Mouse (Mus musculus): ENCODE measurements around the gene Pxt1. TPM values are rescaled to one million over a fixed set of nuclear protein-coding genes. Genes with fewer than 3 reads are reported as not detected.

Pxt1 gene
- polyA plus RNA-seq, 1 experiment from 2014 or later: 0.18 TPM

GRCm38 (mm10) chr17:28979091-28979490, 35.5 kb upstream of the Pxt1 start:
- Histone ChIP-seq H3K27me3 (ENCODE audit: control insufficient read depth, insufficient read depth, low read length) (no peaks in the 10 kb centered on the region), H3K4me1 (replicated peaks; ENCODE audit: control insufficient read depth, insufficient read depth) (no peaks in the 10 kb centered on the region), H3K9ac (ENCODE audit: low read length) (no peak overlapping the region), H3K27ac (replicated peaks) (no peak overlapping the region), H3K36me3 (ENCODE audit: control insufficient read depth, insufficient read depth, low read length) (peaks cover 18% of the 10 kb centered on the region), H3K9me3 (ENCODE audit: control insufficient read depth, low read length) (no peaks in the 10 kb centered on the region), H3K4me2 (replicated peaks; ENCODE audit: low read depth) (no peak overlapping the region), H3K4me3 (ENCODE audit: low read depth, low read length) (no peak overlapping the region)
- DNase-seq (ENCODE audit: low spot score) (no peak), ATAC-seq (ENCODE audit: low FRiP score, low TSS enrichment) (no peak)
- no peak for TF ChIP-seq EP300 (optimal IDR thresholded peaks at IDR 0.05)
- TF ChIP-seq CTCF (IDR thresholded peaks at IDR 0.05; ENCODE audit: low read depth): no peak
- 91% methylated on average over 4 of the region's 4 CpGs for WGBS

- no peak overlapping the region for H3K9ac ChIP-seq (ENCODE audit: low read length)
- peaks cover 37% of the 10 kb centered on the region for H3K36me3 ChIP-seq (ENCODE audit: control insufficient read depth, insufficient read depth, low read length)
- no peaks in the 10 kb centered on the region for H3K4me1 ChIP-seq (replicated peaks; ENCODE audit: control insufficient read depth, insufficient read depth)
- H3K9me3 ChIP-seq (ENCODE audit: control insufficient read depth, low read length): no peaks in the 10 kb centered on the region
- no peak for DNase-seq (ENCODE audit: low spot score)
- ATAC-seq (ENCODE audit: low FRiP score, low TSS enrichment): no peak
- no peaks in the 10 kb centered on the region for H3K27me3 ChIP-seq (ENCODE audit: control insufficient read depth, insufficient read depth, low read length)
- no peak overlapping the region for H3K27ac ChIP-seq (replicated peaks)
- no peak overlapping the region for H3K4me3 ChIP-seq (ENCODE audit: low read depth, low read length)
- TF ChIP-seq CTCF (IDR thresholded peaks at IDR 0.05; ENCODE audit: low read depth) (no peak), EP300 (optimal IDR thresholded peaks at IDR 0.05) (no peak)
- no peak overlapping the region for H3K4me2 ChIP-seq (replicated peaks; ENCODE audit: low read depth)
Observed at GRCm38 (mm10) chr17:28970122-28970521, 26.5 kb upstream of the Pxt1 start.

- H3K27ac ChIP-seq (replicated peaks): no peak overlapping the region
- no peaks in the 10 kb centered on the region for H3K9me3 ChIP-seq (ENCODE audit: control insufficient read depth, low read length)
- H3K4me3 ChIP-seq (ENCODE audit: low read depth, low read length): no peak overlapping the region
- ATAC-seq (ENCODE audit: low FRiP score, low TSS enrichment): no peak
- H3K9ac ChIP-seq (ENCODE audit: low read length): no peak overlapping the region
- no peak for DNase-seq (ENCODE audit: low spot score)
- H3K4me1 ChIP-seq (replicated peaks; ENCODE audit: control insufficient read depth, insufficient read depth): no peaks in the 10 kb centered on the region
- 74% methylated on average over 11 of the region's 11 CpGs for WGBS
- no peaks in the 10 kb centered on the region for H3K27me3 ChIP-seq (ENCODE audit: control insufficient read depth, insufficient read depth, low read length)
- H3K4me2 ChIP-seq (replicated peaks; ENCODE audit: low read depth): no peak overlapping the region
- no peak for TF ChIP-seq EP300 (optimal IDR thresholded peaks at IDR 0.05)
- no peak for TF ChIP-seq CTCF (IDR thresholded peaks at IDR 0.05; ENCODE audit: low read depth)
- peaks cover 41% of the 10 kb centered on the region for H3K36me3 ChIP-seq (ENCODE audit: control insufficient read depth, insufficient read depth, low read length)
Observed at GRCm38 (mm10) chr17:28967021-28967610, 23.5 kb upstream of the Pxt1 start.

- Histone ChIP-seq H3K27me3 (ENCODE audit: control insufficient read depth, insufficient read depth, low read length) (no peaks in the 10 kb centered on the region), H3K4me2 (replicated peaks; ENCODE audit: low read depth) (no peak overlapping the region), H3K9me3 (ENCODE audit: control insufficient read depth, low read length) (no peaks in the 10 kb centered on the region), H3K9ac (ENCODE audit: low read length) (no peak overlapping the region), H3K27ac (replicated peaks) (no peak overlapping the region), H3K36me3 (ENCODE audit: control insufficient read depth, insufficient read depth, low read length) (peaks cover 32% of the 10 kb centered on the region), H3K4me3 (ENCODE audit: low read depth, low read length) (no peak overlapping the region), H3K4me1 (replicated peaks; ENCODE audit: control insufficient read depth, insufficient read depth) (no peaks in the 10 kb centered on the region)
- TF ChIP-seq EP300 (optimal IDR thresholded peaks at IDR 0.05) (no peak), CTCF (IDR thresholded peaks at IDR 0.05; ENCODE audit: low read depth) (no peak)
- DNase-seq (ENCODE audit: low spot score) (no peak), ATAC-seq (ENCODE audit: low FRiP score, low TSS enrichment) (no peak)
- WGBS: 82% methylated on average over 10 of the region's 10 CpGs
Observed at GRCm38 (mm10) chr17:28961596-28961995, 18.0 kb upstream of the Pxt1 start.

- Histone ChIP-seq H3K4me1 (replicated peaks; ENCODE audit: control insufficient read depth, insufficient read depth) (no peaks in the 10 kb centered on the region), H3K9ac (ENCODE audit: low read length) (no peak overlapping the region), H3K9me3 (ENCODE audit: control insufficient read depth, low read length) (no peaks in the 10 kb centered on the region), H3K4me3 (ENCODE audit: low read depth, low read length) (no peak overlapping the region), H3K4me2 (replicated peaks; ENCODE audit: low read depth) (no peak overlapping the region), H3K27me3 (ENCODE audit: control insufficient read depth, insufficient read depth, low read length) (no peaks in the 10 kb centered on the region), H3K36me3 (ENCODE audit: control insufficient read depth, insufficient read depth, low read length) (peaks cover 28% of the 10 kb centered on the region), H3K27ac (replicated peaks) (no peak overlapping the region)
- ATAC-seq (ENCODE audit: low FRiP score, low TSS enrichment): no peak
- TF ChIP-seq EP300 (optimal IDR thresholded peaks at IDR 0.05) (no peak), CTCF (IDR thresholded peaks at IDR 0.05; ENCODE audit: low read depth) (peak; percentile 39)
- 45% methylated on average over 10 of the region's 10 CpGs for WGBS
- DNase-seq (ENCODE audit: low spot score): no peak
Observed at GRCm38 (mm10) chr17:28960597-28960996, 17.0 kb upstream of the Pxt1 start.

- no peak overlapping the region for H3K4me3 ChIP-seq (ENCODE audit: low read depth, low read length)
- no peak overlapping the region for H3K4me2 ChIP-seq (replicated peaks; ENCODE audit: low read depth)
- ATAC-seq (ENCODE audit: low FRiP score, low TSS enrichment): no peak
- no peak for DNase-seq (ENCODE audit: low spot score)
- H3K4me1 ChIP-seq (replicated peaks; ENCODE audit: control insufficient read depth, insufficient read depth): no peaks in the 10 kb centered on the region
- TF ChIP-seq EP300 (optimal IDR thresholded peaks at IDR 0.05): no peak
- no peak for TF ChIP-seq CTCF (IDR thresholded peaks at IDR 0.05; ENCODE audit: low read depth)
- H3K9ac ChIP-seq (ENCODE audit: low read length): no peak overlapping the region
- H3K27me3 ChIP-seq (ENCODE audit: control insufficient read depth, insufficient read depth, low read length): no peaks in the 10 kb centered on the region
- no peaks in the 10 kb centered on the region for H3K36me3 ChIP-seq (ENCODE audit: control insufficient read depth, insufficient read depth, low read length)
- H3K27ac ChIP-seq (replicated peaks): no peak overlapping the region
- H3K9me3 ChIP-seq (ENCODE audit: control insufficient read depth, low read length): no peaks in the 10 kb centered on the region
- WGBS: 95% methylated on average over 9 of the region's 9 CpGs
Observed at GRCm38 (mm10) chr17:28954416-28954815, 10.8 kb upstream of the Pxt1 start.
